Mouse (Mus musculus) G1E (cell line): ENCODE measurements around the gene Pid1.
"Not testable (repeated sequence)": the region's sequence is repeated elsewhere in the genome, so short reads cannot be mapped to it uniquely, and the experiment has no call there.

Experiments
- CTCF ChIP-seq: IDR thresholded peaks from 2 replicates; pipeline ENCODE4 v1.5.1; 2012; ENCODE audit warnings: low read depth, low read length, inconsistent platforms, mixed read lengths
- GATA1 ChIP-seq: IDR thresholded peaks from 2 replicates; pipeline ENCODE4 v1.6.1; 2012; ENCODE audit warnings: borderline replicate concordance, low read length, inconsistent platforms, mixed read lengths
- POLR2AphosphoS5 ChIP-seq: IDR thresholded peaks from 2 replicates; pipeline ENCODE4 v1.6.1; 2012; ENCODE audit warnings: low read depth, low read length, inconsistent platforms; ENCODE audit not compliant: insufficient replicate concordance
- TAL1 ChIP-seq: conservative IDR thresholded peaks from 2 replicates; pipeline ENCODE4 v1.6.1; 2012; ENCODE audit warnings: low read depth, low read length, inconsistent platforms, mixed read lengths

DNA sequence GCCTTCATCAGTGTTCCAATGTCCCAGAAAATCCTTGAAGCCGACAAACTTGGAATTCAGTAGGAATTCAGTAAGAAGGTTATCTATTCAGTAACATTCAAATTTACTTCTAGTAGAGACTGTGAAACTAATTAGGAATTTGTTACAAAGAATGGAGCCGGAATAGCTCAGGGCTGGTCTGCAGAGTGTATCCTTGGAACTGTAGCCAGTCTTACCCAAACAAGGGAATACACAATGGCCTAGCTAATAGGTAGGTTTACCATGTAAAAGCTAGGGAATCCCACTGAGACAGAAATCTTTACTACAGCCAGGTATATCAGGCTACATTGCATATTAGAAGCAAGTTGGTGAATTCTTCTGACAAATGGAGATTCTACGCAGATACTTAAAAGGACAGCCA is 31.2 kb downstream of the Pid1 start:
- TF ChIP-seq CTCF, POLR2AphosphoS5, TAL1, GATA1: not testable (repeated sequence)
